Comparison of ENCODE assay signal across 18 mouse cellular contexts in genomic region chr2:165976874-165977273, GRCm38 (mm10). TPM values are rescaled to one million over a fixed set of nuclear protein-coding genes. Genes with fewer than 3 reads are reported as not detected.
DNase-seq lines count a peak whose midpoint lies in the region; ATAC-seq and TF ChIP-seq lines count a peak whose summit lies in the region.
"Had no signal": no experiment of that assay in that cellular context is flagged by ENCODE, and none has a peak within 500 bp of the region (broad histone marks: within the 10 kb centered on the region; RNA-seq: fewer than 3 reads in every experiment).

No protein-coding gene starts in this region.

- no peaks in the 10 kb centered on the region for H3K4me1 ChIP-seq in lung, postnatal 0 days (ENCODE audit: insufficient read depth, low read depth, low read length)
- no peaks in the 10 kb centered on the region for H3K4me1 ChIP-seq in stomach, embryonic 15.5 days
- H3K4me1 ChIP-seq in forebrain, embryonic 14.5 days (ENCODE audit: control insufficient read depth, insufficient read depth, low read length), result no peaks in the 10 kb centered on the region
- H3K4me1 ChIP-seq: embryonic facial prominence, embryonic 12.5 days; forebrain, embryonic 15.5 days; hindbrain, embryonic 13.5 days had no signal

- H3K36me3 ChIP-seq in lung, postnatal 0 days (ENCODE audit: insufficient read depth, low read length), result no peaks in the 10 kb centered on the region
- H3K36me3 ChIP-seq in stomach, embryonic 15.5 days, result no peaks in the 10 kb centered on the region
- no peaks in the 10 kb centered on the region for H3K36me3 ChIP-seq in forebrain, embryonic 14.5 days (ENCODE audit: control insufficient read depth, insufficient read depth, low read length)
- H3K36me3 ChIP-seq: embryonic facial prominence, embryonic 12.5 days; forebrain, embryonic 15.5 days; hindbrain, embryonic 13.5 days; liver, embryonic 15.5 days; midbrain, embryonic 10.5 days had no signal

- H3K9me3 ChIP-seq in lung, postnatal 0 days (ENCODE audit: low read length), result no peaks in the 10 kb centered on the region
- no peaks in the 10 kb centered on the region for H3K9me3 ChIP-seq in stomach, embryonic 15.5 days
- H3K9me3 ChIP-seq in forebrain, embryonic 14.5 days (replicated peaks; ENCODE audit: control insufficient read depth, low read length), result no peaks in the 10 kb centered on the region
- H3K9me3 ChIP-seq: embryonic facial prominence, embryonic 12.5 days; forebrain, embryonic 15.5 days; hindbrain, embryonic 13.5 days; liver, embryonic 15.5 days had no signal

- no peak for ATAC-seq in lung, postnatal 0 days
- no peak for ATAC-seq in stomach, embryonic 15.5 days (ENCODE audit: insufficient read depth, low FRiP score, low read depth)
- ATAC-seq in forebrain, embryonic 14.5 days, result no peak
- ATAC-seq: forebrain, embryonic 15.5 days had no signal

- H3K27me3 ChIP-seq in lung, postnatal 0 days (replicated peaks; ENCODE audit: insufficient read depth, low read length), result no peaks in the 10 kb centered on the region
- no peaks in the 10 kb centered on the region for H3K27me3 ChIP-seq in stomach, embryonic 15.5 days (replicated peaks)
- H3K27me3 ChIP-seq in forebrain, embryonic 14.5 days (replicated peaks; ENCODE audit: control insufficient read depth, insufficient read depth, low read length), result no peaks in the 10 kb centered on the region
- H3K27me3 ChIP-seq: CH12.LX; embryonic facial prominence, embryonic 12.5 days; forebrain, embryonic 15.5 days; hindbrain, embryonic 13.5 days; liver, embryonic 15.5 days had no signal

- peak; percentile 70 for TF ChIP-seq EP300 in lung, postnatal 0 days (IDR thresholded peaks at IDR 0.05)

- 37% methylated on average over 5 of the region's 5 CpGs for WGBS in lung, postnatal 0 days
- WGBS in stomach, embryonic 15.5 days, result 54% methylated on average over 5 of the region's 5 CpGs
- 62% methylated on average over 5 of the region's 5 CpGs for WGBS in forebrain, embryonic 14.5 days

- TF ChIP-seq CTCF in lung, postnatal 0 days (IDR thresholded peaks at IDR 0.05), result no peak

- H3K9ac ChIP-seq in lung, postnatal 0 days (replicated peaks; ENCODE audit: low read depth), result no peak overlapping the region
- H3K9ac ChIP-seq in stomach, embryonic 15.5 days, result no peak overlapping the region
- H3K9ac ChIP-seq in forebrain, embryonic 14.5 days (ENCODE audit: low read length), result no peak overlapping the region
- H3K9ac ChIP-seq: embryonic facial prominence, embryonic 12.5 days; forebrain, embryonic 15.5 days; hindbrain, embryonic 13.5 days; liver, embryonic 15.5 days had no signal

- H3K27ac ChIP-seq in lung, postnatal 0 days (ENCODE audit: low read length), result no peak overlapping the region
- 0 out of 2 replicates have a peak overlapping the region, but pooled peaks have one; percentile 16 for H3K27ac ChIP-seq in stomach, embryonic 15.5 days
- H3K27ac ChIP-seq in forebrain, embryonic 14.5 days (ENCODE audit: low read depth, low read length), result no peak overlapping the region
- H3K27ac ChIP-seq: embryonic facial prominence, embryonic 12.5 days; forebrain, embryonic 15.5 days; hindbrain, embryonic 13.5 days; liver, embryonic 15.5 days; midbrain, embryonic 10.5 days had no signal

- peak; percentile 27 for DNase-seq in lung, postnatal 0 days (ENCODE audit: low spot score)
- DNase-seq in lung, postnatal 25 days (ENCODE audit: low spot score), result no peak
- DNase-seq in R1 (ENCODE audit: low read depth, low spot score) (peak; percentile 77), liver (peak; percentile 39)
- no peak for DNase-seq in layer of hippocampus, postnatal 10 days (ENCODE audit: low spot score in 2 of 2)
- no peak for DNase-seq in forebrain, embryonic 14.5 days (ENCODE audit: low spot score)
- DNase-seq in cerebellum, postnatal 14 days, result no peak
- DNase-seq: cerebellum, adult 9-11 months; gastrocnemius, postnatal 10 days; kidney, adult 8-10 months had no signal

- H3K4me3 ChIP-seq in lung, postnatal 0 days (ENCODE audit: low read depth, low read length), result no peak overlapping the region
- no peak overlapping the region for H3K4me3 ChIP-seq in stomach, embryonic 15.5 days (replicated peaks)
- no peak overlapping the region for H3K4me3 ChIP-seq in forebrain, embryonic 14.5 days (ENCODE audit: low read depth, low read length)
- H3K4me3 ChIP-seq: embryonic facial prominence, embryonic 12.5 days; forebrain, embryonic 15.5 days; hindbrain, embryonic 13.5 days; liver, embryonic 15.5 days; midbrain, embryonic 10.5 days; myocyte had no signal

- no peak overlapping the region for H3K4me2 ChIP-seq in lung, postnatal 0 days (replicated peaks; ENCODE audit: low read depth, low read length)
- H3K4me2 ChIP-seq in stomach, embryonic 15.5 days, result no peak overlapping the region
- no peak overlapping the region for H3K4me2 ChIP-seq in forebrain, embryonic 14.5 days (ENCODE audit: low read length)
- H3K4me2 ChIP-seq: embryonic facial prominence, embryonic 12.5 days; forebrain, embryonic 15.5 days; hindbrain, embryonic 13.5 days; liver, embryonic 15.5 days had no signal

RNA-seq across cellular contexts. Expression of gene Ncoa3, which starts 15.6 kb away (rescaled TPM):
- polyA plus RNA-seq in lung, postnatal 0 days (2015; fragmentation: Nextera tagmentation; extraction: Ambion mirVana), result 8.5 and 10.4 TPM in 2 replicates
- 12.9 and 14.1 TPM in 2 replicates for polyA plus RNA-seq in stomach, embryonic 15.5 days (2015; fragmentation: Nextera tagmentation; extraction: Ambion mirVana)
- 10 to 100 TPM; 30.7 to 33.5 TPM for total RNA-seq in layer of hippocampus, postnatal 10 days (2021)
- polyA plus RNA-seq in forebrain, embryonic 14.5 days (2014; fragmentation: Nextera tagmentation; extraction: Ambion mirVana), result 9.3 and 12.8 TPM in 2 replicates

Comparison
In these comparisons a context has a peak if more than half of its experiments do, and no peak if none do; other contexts are left out.
1. DNase-seq: peak in lung, postnatal 0 days (single experiment), R1 (single experiment) and liver (single experiment); none in lung, postnatal 25 days (single experiment), layer of hippocampus, postnatal 10 days (0 of 2), forebrain, embryonic 14.5 days (single experiment) and cerebellum, postnatal 14 days (0 of 2).